Mouse (Mus musculus) olfactory bulb, adult 2 months (tissue): Measurements from ENCODE around the gene Ndufab1. TPM values are rescaled to one million over a fixed set of nuclear protein-coding genes. Genes with fewer than 3 reads are reported as not detected.
"Not testable (repeated sequence)": the region's sequence is repeated elsewhere in the genome, so short reads cannot be mapped to it uniquely, and the experiment has no call there.

Source experiments
- H3K27ac ChIP-seq: fragments of 200-500 bp; 2 replicates; pipeline ENCODE4 v1.5.1; 2012; ENCODE audit warnings: low read depth, low read length; ENCODE audit not compliant: insufficient read depth
- H3K4me1 ChIP-seq: fragments of 200-500 bp; 2 replicates; pipeline ENCODE4 v1.6.1; 2012; ENCODE audit warnings: low read length; ENCODE audit not compliant: control insufficient read depth, insufficient read depth
- H3K4me3 ChIP-seq: fragments of 200-500 bp; 2 replicates; pipeline ENCODE4 v1.5.1; 2012; ENCODE audit warnings: mild to moderate bottlenecking, low read depth, low read length, moderate library complexity; ENCODE audit not compliant: insufficient read depth
- CTCF ChIP-seq: fragments of 200-500 bp; IDR thresholded peaks from 2 replicates; pipeline ENCODE4 v1.5.1; 2012; ENCODE audit warnings: low read depth, mild to moderate bottlenecking, low read length, moderate library complexity; ENCODE audit not compliant: insufficient read depth
- POLR2A ChIP-seq: fragments of 200-500 bp; IDR thresholded peaks from 2 replicates; pipeline ENCODE4 v1.6.1; 2012; ENCODE audit warnings: mild to moderate bottlenecking, low read depth, low read length, moderate library complexity; ENCODE audit not compliant: insufficient read depth
- WGBS: fragments of 180-500 bp; shearing (Covaris S2); methylation state at CpG from one replicate; pipeline ENCODE4 v1.1.7; 2018; 5-methylcytosine and 5-hydroxymethylcytosine counted together
- polyA plus RNA-seq: library from polyadenylated mRNA; stranded (reverse); fragments of >200 nt; gene quantifications from 2 replicates; pipeline ENCODE4 v1.2.4, GENCODE M21; 2012; ENCODE audit warnings: low replicate concordance; ENCODE audit not compliant: missing spikeins, insufficient read depth, insufficient read length

Ndufab1 gene
- polyA plus RNA-seq, 1 experiment: not detected

DNA sequence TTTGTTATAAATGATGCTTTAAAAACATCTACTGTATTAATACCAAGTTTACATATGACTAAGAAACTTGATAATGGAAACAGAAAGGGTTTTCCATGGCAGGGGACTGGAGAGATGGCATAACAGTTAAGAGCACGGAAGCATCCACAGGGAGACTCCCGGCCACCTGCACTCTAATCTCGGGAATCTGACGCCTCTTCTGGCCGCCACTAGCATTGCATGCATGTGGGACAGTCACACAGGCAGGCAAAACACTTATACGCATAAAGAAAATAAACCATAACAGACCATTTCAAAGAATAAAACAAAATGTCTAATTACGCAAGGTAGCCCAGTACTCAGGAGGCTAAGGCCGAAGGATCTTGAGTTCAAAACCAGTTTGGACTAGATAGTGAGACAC is 23.9 kb upstream of the Ndufab1 start:
- 76% methylated on average over 8 of the region's 8 CpGs for WGBS
- Histone ChIP-seq H3K4me3 (no peak overlapping the region), H3K4me1 (no peaks in the 10 kb centered on the region), H3K27ac (no peak overlapping the region)
- TF ChIP-seq CTCF (no peak), POLR2A (no peak)

DNA sequence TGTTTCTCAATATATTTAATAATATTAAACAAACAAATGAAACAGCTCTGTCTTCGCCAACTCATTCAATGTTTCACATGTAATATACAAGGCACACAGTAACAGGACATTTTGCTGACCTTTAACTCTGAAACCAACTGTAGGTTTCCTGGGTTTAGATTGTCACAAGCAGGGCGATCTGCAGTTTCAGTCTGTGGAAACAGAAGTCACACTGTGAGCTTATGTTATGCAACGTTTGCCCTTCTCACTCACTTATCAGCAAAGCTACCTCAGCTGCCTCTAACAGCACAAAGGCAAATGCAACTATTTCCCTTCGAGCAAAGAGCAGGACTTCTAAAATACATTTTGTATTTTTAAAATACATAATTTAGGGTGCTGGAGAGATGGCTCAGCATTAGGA is 21.8 kb upstream of the Ndufab1 start:
- WGBS: 88% methylated on average over 4 of the region's 4 CpGs
- no peak for TF ChIP-seq POLR2A
- TF ChIP-seq CTCF: no peak

DNA sequence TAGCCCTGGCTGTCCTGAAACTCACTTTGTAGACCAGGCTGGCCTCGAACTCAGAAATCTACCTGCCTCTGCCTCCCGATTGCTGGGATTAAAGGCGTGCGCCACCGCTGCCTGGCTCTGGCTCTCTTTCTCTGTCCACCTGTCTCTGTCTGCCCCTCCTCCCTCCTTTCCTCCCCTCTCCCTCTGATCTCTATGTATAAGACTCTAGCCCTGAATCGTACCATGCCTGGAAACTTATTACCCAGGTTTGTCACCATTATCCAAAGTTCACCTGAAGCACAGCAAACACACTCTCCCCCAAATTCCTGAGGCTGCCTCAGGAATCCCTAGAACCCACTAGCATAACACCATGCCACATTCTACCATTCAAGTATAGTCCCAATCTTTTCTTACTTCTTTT is 6.5 kb upstream of the Ndufab1 start:
- Histone ChIP-seq H3K4me1 (no peaks in the 10 kb centered on the region), H3K27ac (no peak overlapping the region), H3K4me3 (no peak overlapping the region)
- TF ChIP-seq CTCF: no peak
- TF ChIP-seq POLR2A: no peak
- WGBS: 96% methylated on average over 6 of the region's 6 CpGs

More for the DNA sequence above, 21.8 kb upstream of the Ndufab1 start:
- no peak overlapping the region for H3K4me3 ChIP-seq
- no peak overlapping the region for H3K27ac ChIP-seq
- no peaks in the 10 kb centered on the region for H3K4me1 ChIP-seq

GRCm38 (mm10) chr7:122101014-122101746 is 506 bp downstream of the Ndufab1 start:
- 5% methylated on average over 28 of the region's 28 CpGs for WGBS
- not testable (repeated sequence) for H3K4me1 ChIP-seq
- H3K4me3 ChIP-seq: peak overlapping the region; percentile 73
- peak overlapping the region; percentile 90 for H3K27ac ChIP-seq

DNA sequence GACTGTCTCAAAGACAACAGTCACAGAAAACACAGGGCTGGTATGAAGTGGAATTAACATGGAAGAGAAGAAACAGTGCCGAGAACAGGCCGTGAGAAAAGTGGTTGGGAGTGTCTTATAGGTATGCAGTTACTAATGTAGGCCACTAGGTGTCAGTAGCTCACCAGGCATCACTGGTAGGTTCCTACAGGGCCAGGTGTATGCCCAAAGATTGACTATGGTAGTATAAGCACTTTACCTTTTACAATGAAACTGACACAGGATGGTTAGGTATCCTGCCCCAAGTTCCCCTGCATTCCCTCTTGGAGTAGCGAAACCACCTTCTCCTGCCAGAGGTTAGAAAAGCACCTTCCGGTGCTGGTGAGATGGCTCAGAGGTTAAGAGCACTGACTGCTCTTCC is 2.5 kb downstream of the Ndufab1 start:
- no peak overlapping the region for H3K27ac ChIP-seq
- no peak for TF ChIP-seq CTCF
- TF ChIP-seq POLR2A: no peak
- 44% methylated on average over 4 of the region's 4 CpGs for WGBS
- no peak overlapping the region for H3K4me3 ChIP-seq
- peaks cover 2% of the 10 kb centered on the region; the same call in 1 of the 2 replicates for H3K4me1 ChIP-seq

DNA sequence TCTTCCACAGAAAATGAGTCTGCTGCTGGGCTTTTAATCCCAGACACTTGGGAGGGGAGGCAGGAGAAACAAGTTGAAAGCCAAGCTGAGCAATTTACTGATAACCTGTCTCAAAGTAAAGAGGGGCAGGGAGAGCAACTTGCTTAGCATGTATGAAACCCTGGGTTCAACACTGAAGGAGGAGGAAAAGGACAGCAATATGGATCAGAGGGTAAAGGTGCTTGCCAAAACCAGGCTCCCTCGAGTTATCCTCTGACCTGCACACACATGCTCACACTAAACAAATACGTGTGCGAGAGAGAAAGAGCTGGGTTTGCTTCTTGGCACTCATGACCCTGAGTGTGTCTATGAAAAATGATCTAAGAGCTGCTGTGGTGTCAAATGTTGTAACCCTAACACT is 3.7 kb downstream of the Ndufab1 start:
- TF ChIP-seq POLR2A (no peak), CTCF (no peak)
- H3K4me1 ChIP-seq: peaks cover 2% of the 10 kb centered on the region; the same call in 1 of the 2 replicates
- 90% methylated on average over 3 of the region's 3 CpGs for WGBS

GRCm38 (mm10) chr7:122094564-122095330 is 6.9 kb downstream of the Ndufab1 start:
- H3K27ac ChIP-seq: no peak overlapping the region
- no peak for TF ChIP-seq CTCF
- no peak for TF ChIP-seq POLR2A
- WGBS: 90% methylated on average over 2 of the region's 2 CpGs
- H3K4me1 ChIP-seq: no peaks in the 10 kb centered on the region
- no peak overlapping the region for H3K4me3 ChIP-seq

More for the DNA sequence above, 3.7 kb downstream of the Ndufab1 start:
- no peak overlapping the region for H3K4me3 ChIP-seq
- no peak overlapping the region for H3K27ac ChIP-seq

DNA sequence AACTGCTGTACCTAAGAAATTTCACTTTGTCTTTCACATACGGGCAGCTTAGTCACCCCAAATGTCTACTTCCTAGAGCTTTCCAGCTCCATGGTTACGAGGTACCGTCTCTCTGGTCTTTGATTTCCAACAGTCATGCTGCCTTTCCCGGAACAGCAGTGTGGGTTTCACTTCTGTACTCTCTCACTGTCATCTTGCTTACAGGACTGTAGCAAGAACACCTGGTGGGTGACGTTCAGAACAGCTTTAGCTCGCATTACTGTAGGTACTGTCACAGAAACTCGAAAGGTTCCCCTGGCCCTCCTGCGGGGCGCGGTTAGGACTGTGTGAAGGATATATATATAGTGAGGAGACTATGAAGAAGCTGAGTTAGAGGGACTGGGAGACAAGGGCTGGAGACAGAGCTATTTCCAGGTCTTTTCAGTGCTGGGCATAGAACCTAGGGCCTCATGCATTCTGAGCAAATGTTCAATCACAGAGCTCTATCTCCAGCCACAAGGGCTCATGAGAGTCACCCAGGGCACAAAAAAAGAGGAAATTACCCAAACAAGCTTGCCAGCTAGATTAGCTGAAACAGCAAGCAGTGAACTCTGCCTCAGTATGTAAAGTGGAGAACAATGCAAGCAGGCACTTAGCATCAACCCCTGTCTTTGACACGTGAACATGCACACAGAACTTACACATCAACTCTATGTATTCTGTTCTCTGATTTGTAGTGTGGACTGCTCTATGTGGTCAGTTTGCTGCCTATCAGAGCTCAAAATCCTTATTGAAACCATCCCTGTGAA is 14.3 kb downstream of the Ndufab1 start:
- H3K27ac ChIP-seq: no peak overlapping the region
- TF ChIP-seq POLR2A (no peak), CTCF (no peak)
- H3K4me1 ChIP-seq: no peaks in the 10 kb centered on the region
- 88% methylated on average over 11 of the region's 11 CpGs for WGBS
- no peak overlapping the region for H3K4me3 ChIP-seq

- Histone ChIP-seq H3K27ac (no peak overlapping the region), H3K4me1 (no peaks in the 10 kb centered on the region), H3K4me3 (no peak overlapping the region)
- WGBS: 95% methylated on average over 1 of the region's 1 CpGs
- TF ChIP-seq CTCF (no peak), POLR2A (no peak)
Measured at GRCm38 (mm10) chr7:122081071-122081470, 20.6 kb downstream of the Ndufab1 start.
